Mouse (Mus musculus): ENCODE measurements at regions not wholly inside any gene's neighbourhood (a gene's known extent, or its start where the extent isn't known, plus 50 kb on each side); places are given as distances from the start of the nearest gene placed in this dataset.

GRCm38 (mm10) chrX:145672776-145673175 lies 167.8 kb upstream of the Amot start:
- DNase-seq (ENCODE audit: low spot score), result peak; percentile 7

- DNase-seq (ENCODE audit: low spot score), result no peak
Observed at GRCm38 (mm10) chrX:145651647-145652046, 146.7 kb upstream of the Amot start.

- no peak for DNase-seq (ENCODE audit: low spot score)
Observed at GRCm38 (mm10) chrX:145619649-145620048, 114.7 kb upstream of the Amot start.

GRCm38 (mm10) chrX:145602085-145602484 lies 97.1 kb upstream of the Amot start:
- DNase-seq (ENCODE audit: low spot score), result no peak

GRCm38 (mm10) chrX:145590733-145591132 lies 85.8 kb upstream of the Amot start:
- no peak for DNase-seq (ENCODE audit: low spot score)

GRCm38 (mm10) chrX:145567528-145567927 lies 62.5 kb upstream of the Amot start:
- no peak for DNase-seq (ENCODE audit: low spot score)

GRCm38 (mm10) chrX:145567073-145567472 lies 62.1 kb upstream of the Amot start:
- no peak for DNase-seq (ENCODE audit: low spot score)

- DNase-seq (ENCODE audit: low spot score), result no peak
Observed at GRCm38 (mm10) chrX:145558881-145559280, 53.9 kb upstream of the Amot start.
